Mouse (Mus musculus): ENCODE results near the gene Emid1. TPM values are rescaled to one million over a fixed set of nuclear protein-coding genes. Genes with fewer than 3 reads are reported as not detected.
"Not testable (repeated sequence)": the region's sequence is repeated elsewhere in the genome, so short reads cannot be mapped to it uniquely, and the experiment has no call there.

The Emid1 gene
- polyA plus RNA-seq, 1 experiment from 2014 or later: 27.6 TPM

DNA sequence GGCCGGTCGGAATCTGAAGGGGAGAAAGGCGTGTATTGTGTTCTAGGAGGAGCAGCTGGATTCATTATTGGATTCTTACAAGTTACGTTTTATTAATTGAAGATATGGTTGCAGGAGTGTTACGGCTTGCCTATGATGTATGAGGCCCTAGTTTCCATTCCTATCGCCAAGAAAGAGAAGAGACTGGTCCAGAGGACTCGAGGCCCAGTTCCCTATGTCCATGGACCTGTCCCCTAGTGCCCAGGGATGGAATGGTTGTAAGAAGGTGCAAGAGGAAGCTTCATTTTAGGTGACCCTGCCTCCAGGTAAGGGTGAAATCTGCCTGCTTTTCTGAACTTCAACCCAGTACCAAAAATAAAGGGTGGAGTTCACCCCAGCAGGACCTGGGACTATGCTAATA, 51.8 kb downstream of the Emid1 start:
- peak overlapping the region; percentile 99 for H3K4me3 ChIP-seq
- WGBS: 5% methylated on average over 7 of the region's 7 CpGs
- H3K4me2 ChIP-seq (replicated peaks): peak overlapping the region; percentile 92
- H3K9me3 ChIP-seq: no peaks in the 10 kb centered on the region
- peak overlapping the region; percentile 99 for H3K9ac ChIP-seq
- peaks cover 27% of the 10 kb centered on the region for H3K4me1 ChIP-seq
- H3K27me3 ChIP-seq (replicated peaks): no peaks in the 10 kb centered on the region
- H3K27ac ChIP-seq: peak overlapping the region; percentile 93; the same call in 1 of the 2 replicates
- peaks cover 16% of the 10 kb centered on the region; the same call in 1 of the 2 replicates for H3K36me3 ChIP-seq
- ATAC-seq (ENCODE audit: low FRiP score, low read depth): no peak

DNA sequence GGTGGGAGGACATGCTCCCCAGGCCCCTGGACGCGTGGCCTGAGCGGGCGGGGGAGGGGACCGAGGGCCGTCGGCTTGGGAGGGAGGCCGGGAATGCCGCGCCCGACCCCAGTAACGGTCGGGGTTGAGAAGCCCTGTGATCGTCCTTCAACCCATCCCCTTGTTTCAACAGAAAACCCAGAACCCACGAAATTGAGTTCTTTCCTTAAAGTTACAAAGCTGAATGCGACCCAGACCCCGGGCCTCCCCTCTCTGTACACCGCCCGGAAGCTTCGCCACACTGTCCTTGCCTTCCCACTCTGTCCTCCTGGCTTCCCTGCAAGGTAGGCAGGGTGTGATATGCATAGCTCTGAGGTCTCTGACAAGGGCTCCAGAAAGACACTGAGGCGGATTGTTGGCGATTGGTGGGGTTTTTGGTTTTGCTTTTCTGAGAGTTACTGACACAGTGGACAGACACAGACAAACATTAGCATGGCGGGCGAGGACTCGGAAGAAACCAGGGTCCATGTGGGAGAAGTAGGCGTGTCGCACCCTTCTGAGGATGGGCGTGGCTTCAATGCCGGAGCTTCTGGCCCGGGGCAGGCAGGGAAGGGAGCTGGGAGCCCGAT, 52.4 kb downstream of the Emid1 start:
- Histone ChIP-seq H3K9ac (peak overlapping the region; percentile 99), H3K27me3 (replicated peaks) (no peaks in the 10 kb centered on the region), H3K4me3 (peak overlapping the region; percentile 99), H3K27ac (peak overlapping the region; percentile 93), H3K4me1 (peaks cover 27% of the 10 kb centered on the region), H3K9me3 (no peaks in the 10 kb centered on the region), H3K4me2 (replicated peaks) (peak overlapping the region; percentile 92), H3K36me3 (peaks cover 9% of the 10 kb centered on the region; the same call in 1 of the 2 replicates)
- under 1% methylated on average over 31 of the region's 31 CpGs for WGBS
- peak; percentile 83 for ATAC-seq (ENCODE audit: low FRiP score, low read depth)

DNA sequence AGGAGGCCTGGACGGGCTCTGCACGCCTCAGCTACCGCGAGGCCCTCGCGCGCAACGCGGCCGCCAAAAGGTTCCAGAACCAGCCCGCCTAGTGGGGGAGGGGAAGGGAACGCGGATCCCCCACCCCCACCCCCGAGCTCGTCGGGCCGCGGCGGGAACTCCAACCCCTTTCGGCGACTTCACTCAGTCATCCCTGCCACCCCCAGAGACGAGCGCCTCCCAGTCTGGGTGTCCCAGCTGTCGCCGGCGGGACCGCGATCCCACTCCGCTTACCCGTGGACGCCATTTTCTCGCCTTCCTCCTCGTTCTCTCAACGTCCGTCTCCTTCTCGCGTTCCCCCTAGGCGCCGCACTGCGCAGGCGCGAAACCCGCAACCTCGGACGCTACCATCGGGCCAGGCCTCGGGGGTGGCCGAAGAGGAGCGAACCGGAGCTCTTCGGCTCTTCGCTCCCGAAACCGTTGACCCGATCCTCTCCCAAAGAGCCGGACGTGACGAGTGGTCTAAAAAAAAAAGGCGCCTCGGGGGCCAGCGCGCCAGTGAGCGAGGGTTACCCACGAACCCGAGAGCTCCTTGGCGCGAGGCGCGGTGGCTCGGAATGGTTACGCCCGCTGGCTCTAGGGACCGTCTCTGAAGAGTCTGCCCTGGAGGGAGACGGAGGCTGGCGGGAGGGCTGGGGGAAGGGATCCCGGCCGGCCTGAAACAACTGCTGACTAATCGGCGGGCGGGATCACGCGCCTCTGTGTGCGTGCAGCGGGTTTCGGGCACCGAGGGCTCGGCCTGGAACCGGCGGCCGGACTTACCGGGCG, 53.1 kb downstream of the Emid1 start, which contains the start of the genes Rhbdd3 and Ewsr1:
Rhbdd3 (plus strand) TSS at position 191 of the 807 bp plus-strand sequence.
Ewsr1 (minus strand) TSS at position 531 of the 807 bp plus-strand sequence.
- peak; percentile 90 for ATAC-seq (ENCODE audit: low FRiP score, low read depth)

DNA sequence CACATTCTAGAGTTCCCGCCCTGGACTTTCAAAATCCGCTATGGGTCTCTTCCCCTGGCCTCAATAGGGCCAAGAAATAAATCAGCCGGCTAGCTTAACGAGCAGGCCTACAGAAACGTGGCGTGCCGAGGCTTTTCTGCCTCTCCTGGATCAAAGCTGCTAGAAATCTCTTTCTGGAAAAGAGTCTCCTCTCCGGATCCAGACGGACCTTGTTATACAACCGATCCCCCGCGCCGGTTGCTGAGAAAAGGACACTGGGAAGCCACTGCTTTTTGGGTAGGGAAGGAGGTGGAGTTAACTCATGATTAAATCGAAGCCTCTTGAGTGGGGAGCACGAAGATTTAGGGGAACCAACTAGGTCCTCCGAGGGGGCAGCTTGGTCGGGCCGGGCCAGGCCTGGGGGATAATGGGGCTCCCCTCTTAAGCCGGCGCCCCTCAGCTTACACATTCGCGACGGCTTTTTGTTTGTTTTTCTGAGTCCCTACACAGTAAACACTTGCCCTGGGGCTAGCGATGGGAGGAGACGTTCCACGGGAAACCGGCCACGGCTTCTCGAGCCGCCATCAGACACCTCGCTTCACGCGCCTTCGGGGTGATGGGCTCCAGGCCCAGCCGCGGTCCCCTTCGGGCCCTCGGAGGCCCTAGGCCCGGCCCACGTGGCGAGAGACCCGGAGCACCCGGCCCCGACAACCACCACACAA, 53.9 kb downstream of the Emid1 start:
- Histone ChIP-seq H3K4me1 (peaks cover 27% of the 10 kb centered on the region), H3K27me3 (replicated peaks) (no peaks in the 10 kb centered on the region), H3K27ac (peak overlapping the region; percentile 93), H3K9me3 (no peaks in the 10 kb centered on the region), H3K9ac (peak overlapping the region; percentile 99), H3K4me2 (replicated peaks) (peak overlapping the region; percentile 92), H3K4me3 (peak overlapping the region; percentile 99), H3K36me3 (peaks cover 5% of the 10 kb centered on the region)
- under 1% methylated on average over 44 of the region's 44 CpGs for WGBS
- ATAC-seq (ENCODE audit: low FRiP score, low read depth): peak; percentile 9; the same call in 1 of the 2 replicates

More for the DNA sequence above, 53.1 kb downstream of the Emid1 start, which contains the start of the genes Rhbdd3 and Ewsr1:
- Histone ChIP-seq H3K27me3 (replicated peaks) (no peaks in the 10 kb centered on the region), H3K9ac (peak within 1 kb of the TSS; percentile 99), H3K4me3 (peak within 1 kb of the TSS; percentile 99), H3K4me2 (replicated peaks) (peak within 1 kb of the TSS; percentile 92), H3K4me1 (peaks cover 27% of the 10 kb centered on the region), H3K36me3 (peaks cover 2% of the 10 kb centered on the region; the same call in 1 of the 2 replicates), H3K9me3 (no peaks in the 10 kb centered on the region), H3K27ac (peak within 1 kb of the TSS; percentile 93)
- WGBS: under 1% methylated on average over 92 of the region's 92 CpGs

DNA sequence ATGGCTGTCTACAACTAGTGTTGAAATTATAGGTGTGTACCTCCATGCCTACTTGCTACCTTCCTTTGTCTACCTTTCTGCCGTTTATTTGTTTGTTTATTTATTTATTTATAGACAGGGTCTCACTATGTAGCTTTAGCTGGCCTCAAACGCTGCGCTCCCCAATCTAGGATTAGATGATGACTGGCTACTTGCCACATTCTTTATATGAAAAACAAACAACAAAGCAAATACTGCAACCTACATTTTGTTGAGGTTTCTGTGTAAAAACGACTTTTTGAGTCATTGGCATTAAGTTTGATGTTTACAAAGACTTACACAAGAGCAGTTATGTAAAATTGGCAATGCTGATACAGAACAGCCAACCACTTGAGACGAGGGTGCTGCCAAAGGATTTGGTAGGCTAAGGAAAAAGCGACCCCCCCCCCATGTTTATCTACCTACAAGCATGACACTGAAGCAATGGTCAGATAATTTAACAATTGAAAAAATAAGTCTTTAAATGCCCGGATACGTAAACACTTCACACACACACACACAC, 55.5 kb downstream of the Emid1 start:
- Histone ChIP-seq H3K4me2 (replicated peaks) (peak overlapping the region; percentile 92), H3K9me3 (no peaks in the 10 kb centered on the region), H3K27me3 (replicated peaks) (no peaks in the 10 kb centered on the region), H3K27ac (no peak overlapping the region), H3K9ac (0 out of 2 replicates have a peak overlapping the region, but pooled peaks have one; percentile 99), H3K4me1 (peaks cover 27% of the 10 kb centered on the region), H3K36me3 (peaks cover 15% of the 10 kb centered on the region), H3K4me3 (peak overlapping the region; percentile 3; the same call in 1 of the 2 replicates)
- ATAC-seq (ENCODE audit: low FRiP score, low read depth): no peak
- WGBS: 81% methylated on average over 8 of the region's 8 CpGs

DNA sequence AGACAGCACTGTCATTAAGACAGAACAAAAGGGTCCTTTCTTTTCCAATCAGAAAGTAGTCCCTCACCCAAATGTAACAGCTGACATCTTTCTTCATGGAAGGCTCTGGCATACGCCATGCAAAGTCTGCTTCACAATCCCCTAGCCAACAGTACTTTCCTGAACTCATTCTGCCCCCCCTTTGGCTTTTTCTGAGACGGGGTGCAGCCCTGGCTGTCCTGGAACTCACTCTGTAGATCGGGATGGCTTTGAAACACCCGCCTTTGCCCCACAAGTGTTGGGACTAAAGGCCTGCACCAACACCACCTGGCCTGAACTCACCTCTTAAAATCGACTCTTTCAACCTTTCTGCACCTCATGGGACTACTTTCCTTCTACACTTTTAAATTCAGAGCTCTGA, 56.2 kb downstream of the Emid1 start:
- peaks cover 24% of the 10 kb centered on the region for H3K4me1 ChIP-seq
- peak overlapping the region; percentile 37 for H3K4me2 ChIP-seq (replicated peaks)
- H3K4me3 ChIP-seq: no peak overlapping the region
- H3K9ac ChIP-seq: no peak overlapping the region
- no peaks in the 10 kb centered on the region for H3K27me3 ChIP-seq (replicated peaks)
- WGBS: 87% methylated on average over 5 of the region's 5 CpGs
- no peak overlapping the region for H3K27ac ChIP-seq
- H3K9me3 ChIP-seq: no peaks in the 10 kb centered on the region
- ATAC-seq (ENCODE audit: low FRiP score, low read depth): no peak
- H3K36me3 ChIP-seq: peaks cover 21% of the 10 kb centered on the region

DNA sequence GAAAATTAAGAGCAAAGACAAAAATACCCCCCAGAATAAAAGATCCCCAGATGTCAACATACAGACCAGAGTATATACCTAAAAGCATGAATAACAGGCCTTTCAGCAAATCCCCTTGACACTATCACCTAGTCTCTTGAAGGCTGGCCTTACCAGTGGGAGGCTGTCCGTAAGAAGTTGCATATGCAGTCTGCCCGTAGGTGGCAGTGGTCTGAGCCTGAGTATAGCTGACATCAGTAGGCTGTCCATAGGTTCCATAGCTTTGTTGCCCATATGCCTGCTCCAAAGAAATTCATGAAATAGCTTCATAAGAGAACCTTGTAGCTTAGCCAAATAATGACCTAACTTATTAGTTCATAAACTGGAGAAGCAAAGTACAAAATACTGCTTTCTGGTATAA, 60.4 kb downstream of the Emid1 start:
- ATAC-seq (ENCODE audit: low FRiP score, low read depth): no peak
- peaks cover 58% of the 10 kb centered on the region for H3K36me3 ChIP-seq
- no peak overlapping the region for H3K4me2 ChIP-seq (replicated peaks)
- no peak overlapping the region for H3K4me3 ChIP-seq
- peaks cover 9% of the 10 kb centered on the region for H3K4me1 ChIP-seq
- no peak overlapping the region for H3K9ac ChIP-seq
- H3K27me3 ChIP-seq (replicated peaks): no peaks in the 10 kb centered on the region
- no peaks in the 10 kb centered on the region for H3K9me3 ChIP-seq
- H3K27ac ChIP-seq: no peak overlapping the region
- WGBS: 59% methylated on average over 2 of the region's 2 CpGs

DNA sequence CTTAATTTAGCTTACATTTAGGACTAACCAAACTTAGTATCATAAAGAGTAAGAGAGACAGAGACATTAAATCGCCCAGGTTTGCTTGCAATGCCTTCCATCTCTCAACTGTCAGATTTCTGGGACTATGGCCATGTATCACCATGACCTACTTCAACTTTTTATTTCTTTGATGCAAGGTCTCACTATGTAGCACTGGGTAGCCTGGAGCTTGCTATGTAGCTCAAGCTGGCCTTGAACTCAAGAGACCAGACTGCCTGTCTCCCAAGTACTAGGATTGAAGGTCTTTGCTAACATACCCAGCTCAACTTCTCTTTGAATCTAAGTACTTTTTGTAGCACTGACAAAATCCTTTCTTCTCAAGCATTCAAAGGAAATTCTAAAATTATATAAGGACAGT, 62.9 kb downstream of the Emid1 start:
- ATAC-seq (ENCODE audit: low FRiP score, low read depth): no peak
- WGBS: 97% methylated on average over 1 of the region's 1 CpGs
- Histone ChIP-seq H3K27ac (no peak overlapping the region), H3K9me3 (no peaks in the 10 kb centered on the region), H3K4me3 (no peak overlapping the region), H3K4me1 (no peaks in the 10 kb centered on the region), H3K27me3 (replicated peaks) (no peaks in the 10 kb centered on the region), H3K4me2 (replicated peaks) (no peak overlapping the region), H3K36me3 (peaks cover 84% of the 10 kb centered on the region), H3K9ac (no peak overlapping the region)

DNA sequence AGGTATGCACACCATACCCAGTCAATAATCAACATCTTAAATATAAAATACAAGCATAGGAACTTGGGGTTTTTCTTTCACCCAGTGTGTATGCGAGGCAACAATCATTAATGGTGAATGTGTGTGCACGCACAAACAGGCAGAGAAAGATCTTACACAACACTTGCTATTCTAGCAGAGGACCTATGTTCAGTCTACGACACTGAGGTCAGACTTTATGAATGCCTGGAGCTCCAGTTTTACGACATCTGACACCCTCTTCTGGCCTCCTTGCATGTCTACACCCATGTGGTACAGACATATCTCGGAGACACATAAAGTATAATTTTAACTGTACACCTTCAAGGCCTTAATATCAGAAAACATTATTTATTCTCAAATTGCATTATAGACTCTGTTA, 75.2 kb downstream of the Emid1 start:
- WGBS: 90% methylated on average over 4 of the region's 5 CpGs

DNA sequence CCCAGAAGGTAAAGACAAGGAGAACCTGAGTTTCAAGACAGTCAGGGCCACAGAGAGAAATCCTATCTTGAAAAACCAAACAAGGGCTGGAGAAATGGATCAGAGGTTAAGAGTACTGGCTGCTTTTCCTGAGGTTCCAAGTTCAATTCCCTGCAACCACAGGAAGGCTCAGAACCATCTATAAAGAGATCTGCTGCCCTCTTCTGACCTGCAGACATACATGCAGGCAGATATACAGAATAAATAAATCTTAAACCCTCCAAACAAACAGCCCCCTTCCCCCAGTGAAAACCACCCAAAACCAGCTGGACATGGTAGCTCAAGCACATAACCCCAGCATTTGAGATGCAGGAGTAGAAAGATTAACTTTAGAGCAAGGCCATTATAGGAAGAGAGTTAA, 76.3 kb downstream of the Emid1 start:
- H3K4me1 ChIP-seq: no peaks in the 10 kb centered on the region
- H3K27ac ChIP-seq: no peak overlapping the region
- no peak overlapping the region for H3K9ac ChIP-seq
- H3K4me3 ChIP-seq: no peak overlapping the region
- no peak for ATAC-seq (ENCODE audit: low FRiP score, low read depth)
- no peaks in the 10 kb centered on the region for H3K9me3 ChIP-seq
- H3K36me3 ChIP-seq: peaks cover 74% of the 10 kb centered on the region
- no peak overlapping the region for H3K4me2 ChIP-seq (replicated peaks)
- no peaks in the 10 kb centered on the region for H3K27me3 ChIP-seq (replicated peaks)

More for the DNA sequence above, 75.2 kb downstream of the Emid1 start:
- H3K9me3 ChIP-seq; H3K4me1 ChIP-seq; H3K27ac ChIP-seq; H3K27me3 ChIP-seq (replicated peaks); H3K9ac ChIP-seq; ATAC-seq (ENCODE audit: low FRiP score, low read depth); H3K4me2 ChIP-seq (replicated peaks); H3K4me3 ChIP-seq: not testable (repeated sequence)
- H3K36me3 ChIP-seq: peaks cover 70% of the 10 kb centered on the region

DNA sequence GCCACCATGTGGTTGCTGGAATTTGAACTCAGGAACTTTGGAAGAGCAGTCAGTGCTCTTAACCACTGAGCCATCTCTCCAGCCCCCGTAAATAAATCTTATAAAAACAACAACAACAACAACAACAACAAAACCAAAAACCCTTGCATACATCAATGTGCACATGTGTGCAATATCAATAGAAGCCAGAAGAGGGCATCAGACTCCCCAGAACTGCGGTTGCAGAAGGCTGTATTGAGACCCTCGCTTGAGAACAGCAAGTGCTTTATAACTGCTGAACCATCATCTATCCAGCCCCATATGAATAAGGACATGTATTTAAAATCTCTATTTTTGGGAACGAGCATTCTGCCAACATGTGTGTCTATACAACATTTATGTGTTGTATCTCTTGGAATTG, 77.2 kb downstream of the Emid1 start:
- H3K27ac ChIP-seq: no peak overlapping the region
- H3K4me1 ChIP-seq: no peaks in the 10 kb centered on the region
- no peaks in the 10 kb centered on the region for H3K9me3 ChIP-seq
- H3K36me3 ChIP-seq: peaks cover 75% of the 10 kb centered on the region
- 74% methylated on average over 4 of the region's 4 CpGs for WGBS
- ATAC-seq (ENCODE audit: low FRiP score, low read depth): no peak
- H3K9ac ChIP-seq: no peak overlapping the region
- no peak overlapping the region for H3K4me3 ChIP-seq
- H3K27me3 ChIP-seq (replicated peaks): no peaks in the 10 kb centered on the region
- H3K4me2 ChIP-seq (replicated peaks): no peak overlapping the region
